Mouse (Mus musculus) liver, adult 2 months (tissue): ENCODE data around the gene Hdac4. TPM values are rescaled to one million over a fixed set of nuclear protein-coding genes. Genes with fewer than 3 reads are reported as not detected.
A peak's percentile ranks its signal among the peaks of the same experiment; 100 is the strongest.

ENCODE experiments used
- DNase-seq: peaks from one replicate; pipeline ENCODE4 v3.0.0-alpha.2; 2011; ENCODE audit warnings: low read depth, low spot score; ENCODE audit errors: extremely low read depth
- H3K27ac ChIP-seq: fragments of 200-500 bp; replicated peaks from 2 replicates; pipeline ENCODE4 v1.5.1; 2012; ENCODE audit warnings: low read depth, mild to moderate bottlenecking, control low read depth, inconsistent platforms, low read length; ENCODE audit not compliant: insufficient read depth
- H3K27me3 ChIP-seq: fragments of 200-500 bp; 2 replicates; pipeline ENCODE4 v1.6.1; 2012; ENCODE audit warnings: mild to moderate bottlenecking, moderate library complexity, low read length, inconsistent platforms; ENCODE audit not compliant: control insufficient read depth, insufficient read depth
- H3K36me3 ChIP-seq: fragments of 200-500 bp; 2 replicates; pipeline ENCODE4 v1.6.1; 2012; ENCODE audit warnings: low read length, inconsistent platforms; ENCODE audit not compliant: control insufficient read depth, insufficient read depth
- H3K4me1 ChIP-seq: fragments of 200-500 bp; 2 replicates; pipeline ENCODE4 v1.6.1; 2011; ENCODE audit warnings: low read length; ENCODE audit not compliant: control insufficient read depth, insufficient read depth
- H3K4me3 ChIP-seq: fragments of 200-500 bp; 2 replicates; pipeline ENCODE4 v1.5.1; 2011; ENCODE audit warnings: low read depth, mild to moderate bottlenecking, control low read depth, low read length, moderate library complexity; ENCODE audit not compliant: insufficient read depth
- H3K79me2 ChIP-seq: fragments of 200-500 bp; 2 replicates; pipeline ENCODE4 v1.6.1; 2012; ENCODE audit warnings: inconsistent platforms, mild to moderate bottlenecking, low read length, moderate library complexity; ENCODE audit not compliant: control insufficient read depth, insufficient read depth
- H3K9ac ChIP-seq: fragments of 200-500 bp; 2 replicates; pipeline ENCODE4 v1.6.1; 2012; ENCODE audit warnings: low read depth, mild to moderate bottlenecking, control low read depth, inconsistent platforms, low read length
- CTCF ChIP-seq: fragments of 200-500 bp; IDR thresholded peaks from 2 replicates; pipeline ENCODE4 v1.5.1; 2011; ENCODE audit warnings: low read depth, low read length, control low read depth
- POLR2A ChIP-seq: fragments of 200-500 bp; IDR thresholded peaks from 2 replicates; pipeline ENCODE4 v1.6.1; 2011; ENCODE audit warnings: low read length, control low read depth; ENCODE audit not compliant: insufficient read depth; ENCODE audit errors: extremely low read depth
- WGBS: fragments of 180-500 bp; shearing (Covaris S2); methylation state at CpG from one replicate; pipeline ENCODE4 v1.1.7; 2018; 5-methylcytosine and 5-hydroxymethylcytosine counted together
- polyA plus RNA-seq: library from polyadenylated mRNA; depleted of rRNA; stranded (reverse); fragments of >200 nt; gene quantifications from 2 replicates; pipeline ENCODE4 v1.2.3, GENCODE M21; 2012
- total RNA-seq: library from RNA; depleted of rRNA; stranded (reverse); fragments of >200 nt; gene quantifications from 2 replicates; pipeline ENCODE4 v1.2.3, GENCODE M21; 2014

The Hdac4 gene
- total and polyA plus RNA-seq, 2 experiments = 5.3 to 5.7 TPM

DNA sequence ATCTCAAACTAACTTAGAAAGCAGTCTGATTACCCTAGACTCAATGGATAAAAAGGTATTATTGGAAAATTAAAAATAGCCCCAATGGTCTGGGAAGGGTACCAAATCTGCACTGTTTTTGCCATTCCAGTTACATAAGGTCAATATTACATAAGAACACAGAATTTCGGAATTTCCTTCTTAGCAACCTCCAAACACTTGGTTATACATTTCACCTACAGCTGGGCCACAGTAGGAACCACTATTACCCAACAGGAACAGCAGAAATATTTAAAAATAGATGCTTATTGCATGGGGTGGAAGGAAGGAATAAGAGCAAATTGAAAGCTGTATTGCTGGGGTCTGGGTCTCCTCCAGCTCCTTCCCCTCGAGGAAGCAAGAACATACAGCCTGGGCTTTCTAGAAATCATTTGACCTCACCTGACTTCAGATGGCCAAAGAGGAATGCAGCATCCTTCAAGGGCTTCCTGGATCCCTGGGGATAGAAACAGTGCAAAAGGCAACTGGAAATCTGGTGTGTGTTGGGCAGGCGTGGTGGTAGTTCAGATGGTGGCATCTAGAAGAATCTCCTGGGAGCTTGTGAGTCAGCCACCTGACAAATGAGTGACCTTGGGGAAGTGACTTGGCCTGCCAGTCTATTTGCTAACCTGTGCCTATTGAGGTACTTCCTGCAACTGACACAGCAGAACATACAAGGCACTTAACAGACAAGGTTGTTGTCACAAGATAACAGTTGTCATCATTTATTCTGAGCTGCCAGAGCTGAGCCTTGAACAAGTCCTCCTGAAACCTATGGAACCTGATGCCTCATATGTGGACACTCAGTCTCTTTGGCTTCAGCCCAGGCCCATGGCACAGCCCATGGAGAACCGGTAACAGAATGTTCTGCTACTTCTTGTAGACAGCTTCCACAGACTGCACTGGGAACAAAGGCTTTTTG lies 146.8 kb downstream of the Hdac4 start:
- H3K9ac ChIP-seq = no peak overlapping the region
- WGBS = 67% methylated on average over 4 of the region's 4 CpGs
- TF ChIP-seq POLR2A = no peak
- no peak for TF ChIP-seq CTCF
- no peak overlapping the region for H3K4me3 ChIP-seq
- H3K27me3 ChIP-seq = no peaks in the 10 kb centered on the region
- H3K27ac ChIP-seq = peak overlapping the region; percentile 9
- peaks cover 11% of the 10 kb centered on the region; the same call in 1 of the 2 replicates for H3K4me1 ChIP-seq
- no peaks in the 10 kb centered on the region for H3K36me3 ChIP-seq
- peak; percentile 53 for DNase-seq
- H3K79me2 ChIP-seq = peaks cover 19% of the 10 kb centered on the region; the same call in 1 of the 2 replicates

DNA sequence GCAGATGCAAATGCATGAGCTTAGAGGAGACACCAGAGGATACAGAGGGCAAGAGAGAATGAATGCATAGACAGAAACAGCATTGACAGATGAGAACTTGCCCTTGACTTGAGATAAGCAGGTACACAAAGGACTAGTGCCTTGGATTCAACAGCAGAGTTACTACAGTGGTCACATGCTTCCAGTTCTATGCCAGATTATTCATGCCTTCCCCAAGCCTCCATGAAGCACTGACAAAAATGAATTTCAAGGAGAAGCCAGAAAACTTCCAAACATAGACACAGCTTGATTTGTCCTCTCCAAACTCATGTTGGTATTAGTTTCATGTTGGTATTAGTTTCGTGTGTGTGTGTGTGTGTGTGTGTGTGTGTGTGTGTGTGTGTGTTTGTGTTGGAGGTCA lies 149.8 kb downstream of the Hdac4 start:
- no peaks in the 10 kb centered on the region for H3K36me3 ChIP-seq
- peaks cover 20% of the 10 kb centered on the region; the same call in 1 of the 2 replicates for H3K79me2 ChIP-seq
- no peak overlapping the region for H3K9ac ChIP-seq
- DNase-seq = no peak
- WGBS = 65% methylated on average over 1 of the region's 1 CpGs
- TF ChIP-seq CTCF (no peak), POLR2A (no peak)
- H3K27ac ChIP-seq = no peak overlapping the region
- H3K27me3 ChIP-seq = no peaks in the 10 kb centered on the region
- H3K4me1 ChIP-seq = peaks cover 11% of the 10 kb centered on the region; the same call in 1 of the 2 replicates
- H3K4me3 ChIP-seq = no peak overlapping the region

DNA sequence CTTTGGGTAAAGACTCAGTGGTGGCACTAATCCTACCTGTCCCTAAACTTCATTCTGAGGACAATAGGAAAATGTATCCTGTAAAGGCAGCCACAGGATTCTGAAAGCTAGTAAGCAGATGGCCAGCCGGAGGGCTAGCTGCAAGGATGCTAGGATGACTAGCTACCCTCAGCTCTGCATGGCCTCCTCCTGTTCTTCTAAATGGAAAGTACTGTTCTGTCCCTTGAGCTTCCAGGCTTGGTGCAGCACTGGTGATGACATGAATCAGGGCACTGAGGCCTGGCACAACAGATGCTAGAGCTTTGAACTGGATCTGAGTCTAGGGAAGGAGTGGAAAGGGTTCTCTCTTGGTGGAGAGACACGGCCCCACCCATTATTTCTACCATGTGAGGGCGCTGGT lies 150.6 kb downstream of the Hdac4 start:
- Histone ChIP-seq H3K27ac (no peak overlapping the region), H3K79me2 (peaks cover 21% of the 10 kb centered on the region; the same call in 1 of the 2 replicates), H3K4me3 (no peak overlapping the region), H3K9ac (no peak overlapping the region), H3K4me1 (peaks cover 11% of the 10 kb centered on the region; the same call in 1 of the 2 replicates), H3K36me3 (no peaks in the 10 kb centered on the region), H3K27me3 (no peaks in the 10 kb centered on the region)
- TF ChIP-seq POLR2A = no peak
- no peak for TF ChIP-seq CTCF
- no peak for DNase-seq
- 94% methylated on average over 3 of the region's 3 CpGs for WGBS

GRCm38 (mm10) chr1:92043989-92044388 lies 151.5 kb downstream of the Hdac4 start:
- H3K27me3 ChIP-seq = no peaks in the 10 kb centered on the region
- H3K27ac ChIP-seq = no peak overlapping the region
- no peak overlapping the region for H3K4me3 ChIP-seq
- no peak for DNase-seq
- peaks cover 21% of the 10 kb centered on the region; the same call in 1 of the 2 replicates for H3K79me2 ChIP-seq
- H3K9ac ChIP-seq = no peak overlapping the region
- no peak for TF ChIP-seq POLR2A
- TF ChIP-seq CTCF = no peak
- peaks cover 8% of the 10 kb centered on the region; the same call in 1 of the 2 replicates for H3K4me1 ChIP-seq
- H3K36me3 ChIP-seq = no peaks in the 10 kb centered on the region

- Histone ChIP-seq H3K79me2 (peaks cover 20% of the 10 kb centered on the region; the same call in 1 of the 2 replicates), H3K27ac (no peak overlapping the region), H3K36me3 (no peaks in the 10 kb centered on the region), H3K27me3 (no peaks in the 10 kb centered on the region), H3K4me3 (no peak overlapping the region), H3K4me1 (no peaks in the 10 kb centered on the region), H3K9ac (no peak overlapping the region)
- TF ChIP-seq POLR2A (no peak), CTCF (no peak)
- WGBS = 37% methylated on average over 3 of the region's 3 CpGs
- no peak for DNase-seq
Observed at GRCm38 (mm10) chr1:92042126-92042525, 153.4 kb downstream of the Hdac4 start.

- Histone ChIP-seq H3K4me1 (no peaks in the 10 kb centered on the region), H3K27me3 (no peaks in the 10 kb centered on the region), H3K4me3 (no peak overlapping the region), H3K27ac (no peak overlapping the region), H3K79me2 (peaks cover 15% of the 10 kb centered on the region; the same call in 1 of the 2 replicates), H3K9ac (no peak overlapping the region), H3K36me3 (no peaks in the 10 kb centered on the region)
- no peak for TF ChIP-seq POLR2A
- TF ChIP-seq CTCF = no peak
- no peak for DNase-seq
- 96% methylated on average over 3 of the region's 3 CpGs for WGBS
Observed at GRCm38 (mm10) chr1:92041290-92041689, 154.2 kb downstream of the Hdac4 start.
